Mouse (Mus musculus): ENCODE results near the gene Lhx9.

GRCm38 (mm10) chr1:138876371-138877045 lies 28.1 kb upstream of the Lhx9 start:
- TF ChIP-seq CTCF (IDR thresholded peaks at IDR 0.05; ENCODE audit: extremely low read depth, insufficient read depth, insufficient read length, insufficient replicate concordance) (no peak), POLR2A (IDR thresholded peaks at IDR 0.05; ENCODE audit: low read depth, low read length) (no peak)
